Mouse (Mus musculus): Measurements from ENCODE around the gene Pon1.

Gene Pon1

GRCm38 (mm10) chr6:5136046-5136445 lies 57.7 kb downstream of the Pon1 start:
- DNase-seq (ENCODE audit: low read depth, low spot score), result no peak

GRCm38 (mm10) chr6:5134986-5135385 lies 58.8 kb downstream of the Pon1 start:
- DNase-seq (ENCODE audit: low read depth, low spot score), result no peak

- DNase-seq (ENCODE audit: low read depth, low spot score), result no peak
These were observed 64.2 kb downstream of the Pon1 start for GRCm38 (mm10) chr6:5129364-5130093.

- no peak for DNase-seq (ENCODE audit: low read depth, low spot score)
These were observed 73.5 kb downstream of the Pon1 start for GRCm38 (mm10) chr6:5120229-5120628.

GRCm38 (mm10) chr6:5119181-5119910 lies 74.4 kb downstream of the Pon1 start:
- no peak for DNase-seq (ENCODE audit: low read depth, low spot score)
